Mouse (Mus musculus) spleen, adult 2 months (tissue): Measurements from ENCODE around the gene Anapc7. TPM values are rescaled to one million over a fixed set of nuclear protein-coding genes. Genes with fewer than 3 reads are reported as not detected.
"Not testable (repeated sequence)": the region's sequence is repeated elsewhere in the genome, so short reads cannot be mapped to it uniquely, and the experiment has no call there.

Experiments used
- DNase-seq, 2 experiments: peaks; one replicate each; pipeline versions ENCODE4 v3.0.0 to v3.0.0-alpha.2; 2012 to 2021; ENCODE audit warnings: low spot score in 2 of 2, low read depth in 1 of 2
- H3K27ac ChIP-seq: fragments of 200-500 bp; 2 replicates; pipeline ENCODE4 v1.5.1; 2012; ENCODE audit warnings: low read length, inconsistent platforms; ENCODE audit not compliant: insufficient read depth
- H3K27me3 ChIP-seq: fragments of 200-500 bp; 2 replicates; pipeline ENCODE4 v1.6.1; 2012; ENCODE audit warnings: mild to moderate bottlenecking, moderate library complexity, low read length, inconsistent platforms; ENCODE audit not compliant: control insufficient read depth, insufficient read depth
- H3K36me3 ChIP-seq: fragments of 200-500 bp; 2 replicates; pipeline ENCODE4 v1.6.1; 2012; ENCODE audit warnings: mild to moderate bottlenecking, low read length, inconsistent platforms; ENCODE audit not compliant: control insufficient read depth, insufficient read depth
- H3K4me1 ChIP-seq: fragments of 200-500 bp; 2 replicates; pipeline ENCODE4 v1.6.1; 2011; ENCODE audit warnings: inconsistent platforms; ENCODE audit not compliant: control insufficient read depth, insufficient read depth, insufficient read length
- H3K4me3 ChIP-seq: fragments of 200-500 bp; 2 replicates; pipeline ENCODE4 v1.5.1; 2011; ENCODE audit warnings: mild to moderate bottlenecking, inconsistent platforms; ENCODE audit not compliant: insufficient read depth, insufficient read length; ENCODE audit errors: extremely low read depth
- CTCF ChIP-seq: fragments of 200-500 bp; IDR thresholded peaks from 2 replicates; pipeline ENCODE4 v1.5.1; 2011; ENCODE audit warnings: mild to moderate bottlenecking, inconsistent platforms; ENCODE audit not compliant: insufficient read depth, insufficient read length, insufficient replicate concordance; ENCODE audit errors: extremely low read depth
- POLR2A ChIP-seq: fragments of 200-500 bp; IDR thresholded peaks from 2 replicates; pipeline ENCODE4 v1.6.1; 2011; ENCODE audit warnings: low read depth, low read length, inconsistent platforms
- WGBS: fragments of 180-500 bp; shearing (Covaris S2); methylation state at CpG from one replicate; pipeline ENCODE4 v1.1.7; 2018; 5-methylcytosine and 5-hydroxymethylcytosine counted together
- polyA plus RNA-seq: library from polyadenylated mRNA; depleted of rRNA; stranded (reverse); fragments of >200 nt; gene quantifications from 2 replicates; pipeline ENCODE4 v1.2.3, GENCODE M21; 2012

Anapc7 gene
- polyA plus RNA-seq, 1 experiment, result 18.0 TPM

DNA sequence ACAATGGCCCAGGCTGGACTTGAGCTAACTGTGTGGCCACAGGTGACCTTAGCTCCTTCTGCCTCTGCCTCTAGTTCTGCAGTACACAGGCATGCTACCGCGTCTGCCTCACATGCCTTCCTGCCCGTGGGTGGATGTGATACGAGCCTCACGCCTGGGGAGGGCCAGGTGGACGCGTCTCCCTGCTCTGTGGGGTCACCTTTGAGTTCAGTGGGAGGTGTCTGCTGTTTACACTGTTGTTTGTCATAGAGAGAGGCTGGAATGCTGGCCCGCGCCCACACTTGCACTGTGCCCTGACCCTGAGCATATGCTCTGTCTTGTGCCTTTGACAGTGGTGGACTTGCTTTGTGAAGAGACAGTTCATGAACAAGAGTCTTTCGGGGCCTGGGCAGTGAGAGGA lies 16.0 kb upstream of the Anapc7 start:
- Histone ChIP-seq H3K27me3 (no peaks in the 10 kb centered on the region), H3K4me3 (no peak overlapping the region), H3K4me1 (no peaks in the 10 kb centered on the region), H3K36me3 (peaks cover 52% of the 10 kb centered on the region), H3K27ac (no peak overlapping the region)
- WGBS, result 94% methylated on average over 10 of the region's 10 CpGs
- TF ChIP-seq POLR2A (no peak), CTCF (no peak)
- DNase-seq, result no peak

DNA sequence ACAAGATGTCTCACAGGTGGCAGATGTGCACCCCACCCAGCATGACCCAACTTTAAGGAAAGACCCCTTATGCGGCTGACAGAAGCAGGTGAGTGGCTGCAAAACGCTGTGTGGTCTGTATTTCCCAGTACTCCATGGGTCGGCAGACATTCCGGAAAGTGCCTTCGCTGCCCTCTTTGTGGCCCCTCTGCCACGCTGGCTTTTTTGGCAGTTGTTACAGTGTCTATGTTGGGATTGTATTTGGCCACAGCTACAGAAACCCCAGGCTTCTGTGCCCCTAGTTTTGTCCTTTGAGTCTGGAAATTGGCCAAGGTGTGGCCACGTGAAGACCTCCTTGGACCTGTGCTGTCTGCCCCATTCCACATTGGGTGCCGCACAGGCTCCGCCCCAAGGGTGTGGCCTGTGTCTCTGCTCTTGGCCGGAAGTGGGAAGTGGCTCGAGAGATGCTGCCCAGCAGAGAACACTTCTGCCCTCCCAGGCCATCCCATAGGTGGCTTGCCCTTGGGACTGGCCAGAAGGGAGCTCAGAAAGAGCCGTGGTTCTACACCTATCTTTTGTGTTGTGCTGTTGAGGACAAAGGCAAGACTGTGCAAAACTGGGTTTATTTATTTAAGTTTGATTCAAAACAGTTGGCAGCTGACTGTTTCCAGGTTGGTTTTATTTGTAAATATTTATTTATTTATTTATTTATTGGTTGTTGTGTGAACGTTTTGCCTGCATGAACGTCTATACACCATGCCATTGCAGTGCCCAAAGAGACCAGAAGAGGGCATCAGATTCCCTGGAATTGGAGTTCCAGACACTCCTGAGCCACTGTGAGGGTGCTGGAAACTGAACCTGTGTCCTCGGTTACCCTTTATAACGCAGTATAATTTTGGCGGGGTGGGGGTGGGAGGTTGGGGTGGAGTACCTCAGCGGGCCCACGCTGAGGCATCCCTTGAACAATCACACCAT lies 11.5 kb upstream of the Anapc7 start:
- Histone ChIP-seq H3K36me3 (peaks cover 23% of the 10 kb centered on the region), H3K27me3 (no peaks in the 10 kb centered on the region), H3K4me3 (no peak overlapping the region), H3K27ac (no peak overlapping the region), H3K4me1 (no peaks in the 10 kb centered on the region)
- TF ChIP-seq POLR2A (no peak), CTCF (no peak)
- DNase-seq, result no peak
- WGBS, result 93% methylated on average over 19 of the region's 19 CpGs

DNA sequence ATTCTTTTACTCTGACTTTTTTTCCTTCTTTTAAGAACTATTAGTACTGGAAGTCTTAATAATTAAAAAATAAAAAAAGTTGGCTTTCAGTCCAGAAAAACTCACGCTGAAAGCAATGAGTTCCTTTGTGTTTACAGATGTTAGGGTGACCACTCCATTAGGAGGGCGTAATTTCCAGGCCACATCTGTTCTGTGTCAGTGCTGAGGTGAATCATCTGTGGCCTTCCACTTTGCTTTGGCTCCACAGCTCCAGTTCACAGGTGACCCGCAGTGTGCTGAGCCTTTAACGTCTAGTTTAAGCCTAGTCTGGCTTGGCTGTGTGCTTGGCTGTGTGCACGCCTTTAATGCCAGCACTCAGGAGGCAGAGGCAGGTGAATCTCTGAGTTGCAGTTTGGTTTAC lies 9.6 kb upstream of the Anapc7 start:
- TF ChIP-seq POLR2A, result no peak
- no peak for TF ChIP-seq CTCF
- Histone ChIP-seq H3K4me3 (no peak overlapping the region), H3K27me3 (no peaks in the 10 kb centered on the region), H3K27ac (no peak overlapping the region), H3K36me3 (peaks cover 7% of the 10 kb centered on the region), H3K4me1 (no peaks in the 10 kb centered on the region)
- no peak for DNase-seq
- 87% methylated on average over 5 of the region's 5 CpGs for WGBS

DNA sequence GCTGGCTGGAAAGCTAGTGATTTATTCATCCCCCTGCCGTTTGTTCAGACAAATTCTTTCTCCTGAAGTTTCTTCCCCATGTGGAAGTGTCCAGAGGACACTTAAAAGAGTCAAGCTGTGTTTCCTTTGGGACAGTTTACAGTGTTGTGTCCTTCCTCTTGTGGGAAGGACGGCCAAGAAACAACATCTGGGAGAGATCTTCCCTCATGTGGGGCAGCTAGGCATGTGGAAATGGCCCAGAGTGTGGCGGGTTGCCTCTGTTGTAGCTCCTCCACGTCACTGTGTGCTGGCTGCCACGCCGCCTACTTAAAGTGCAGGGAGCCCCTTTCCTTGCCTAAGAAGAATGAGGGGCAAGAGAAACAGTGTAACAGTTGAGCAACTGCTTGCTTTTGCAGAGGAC lies 8.7 kb upstream of the Anapc7 start:
- 71% methylated on average over 6 of the region's 6 CpGs for WGBS
- DNase-seq, result no peak

DNA sequence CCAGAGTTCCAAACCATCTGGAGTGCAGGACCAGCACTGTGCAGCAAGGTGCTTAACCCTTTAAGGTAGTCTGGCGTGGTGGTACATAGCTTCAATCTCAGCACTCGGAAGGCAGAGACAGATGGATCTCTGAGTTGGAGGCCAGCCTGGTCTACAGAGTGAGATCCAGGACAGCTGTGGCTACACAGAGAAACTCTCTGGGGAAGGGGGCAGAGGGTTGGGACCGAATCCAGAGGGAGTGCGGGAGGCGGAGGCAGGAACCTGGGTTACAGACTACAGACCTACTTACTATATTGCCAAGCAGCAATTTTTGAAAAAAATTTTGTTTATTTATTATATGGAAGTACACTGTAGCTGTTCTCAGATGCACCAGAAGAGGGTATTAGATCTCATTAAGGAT lies 7.1 kb upstream of the Anapc7 start:
- TF ChIP-seq POLR2A (no peak), CTCF (no peak)
- Histone ChIP-seq H3K27ac (no peak overlapping the region), H3K36me3 (peaks cover 5% of the 10 kb centered on the region), H3K27me3 (no peaks in the 10 kb centered on the region), H3K4me1 (no peaks in the 10 kb centered on the region), H3K4me3 (no peak overlapping the region)
- DNase-seq, result no peak
- WGBS, result 92% methylated on average over 5 of the region's 5 CpGs

More for the DNA sequence above, 8.7 kb upstream of the Anapc7 start:
- H3K4me3 ChIP-seq, result no peak overlapping the region
- H3K27me3 ChIP-seq, result no peaks in the 10 kb centered on the region
- H3K4me1 ChIP-seq, result no peaks in the 10 kb centered on the region
- TF ChIP-seq CTCF, result no peak
- no peak for TF ChIP-seq POLR2A
- peaks cover 5% of the 10 kb centered on the region for H3K36me3 ChIP-seq
- H3K27ac ChIP-seq, result no peak overlapping the region

DNA sequence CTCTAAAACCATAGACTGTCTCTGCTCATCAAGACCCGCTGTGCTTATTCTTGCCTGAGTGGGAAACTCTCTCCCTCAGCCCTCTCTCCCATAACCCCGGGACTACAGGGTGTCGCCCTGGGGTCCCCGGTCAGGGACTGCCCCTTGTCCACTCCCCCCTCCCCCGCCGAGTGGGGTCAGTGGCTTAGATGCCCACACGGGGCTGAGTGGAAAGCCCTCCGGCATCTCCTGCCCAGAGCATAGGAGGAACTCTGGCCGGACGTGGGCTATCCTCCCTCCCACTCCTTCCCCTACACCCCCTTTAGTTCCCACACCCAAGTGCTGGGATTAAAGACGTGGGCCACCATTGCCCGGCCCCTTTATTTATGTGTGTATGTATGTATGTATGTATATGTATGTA lies 6.0 kb upstream of the Anapc7 start:
- H3K27ac ChIP-seq, result no peak overlapping the region
- WGBS, result 94% methylated on average over 12 of the region's 12 CpGs
- no peak overlapping the region for H3K4me3 ChIP-seq
- H3K27me3 ChIP-seq, result no peaks in the 10 kb centered on the region
- no peaks in the 10 kb centered on the region for H3K36me3 ChIP-seq
- TF ChIP-seq CTCF (no peak), POLR2A (no peak)
- DNase-seq, result no peak
- H3K4me1 ChIP-seq, result no peaks in the 10 kb centered on the region

DNA sequence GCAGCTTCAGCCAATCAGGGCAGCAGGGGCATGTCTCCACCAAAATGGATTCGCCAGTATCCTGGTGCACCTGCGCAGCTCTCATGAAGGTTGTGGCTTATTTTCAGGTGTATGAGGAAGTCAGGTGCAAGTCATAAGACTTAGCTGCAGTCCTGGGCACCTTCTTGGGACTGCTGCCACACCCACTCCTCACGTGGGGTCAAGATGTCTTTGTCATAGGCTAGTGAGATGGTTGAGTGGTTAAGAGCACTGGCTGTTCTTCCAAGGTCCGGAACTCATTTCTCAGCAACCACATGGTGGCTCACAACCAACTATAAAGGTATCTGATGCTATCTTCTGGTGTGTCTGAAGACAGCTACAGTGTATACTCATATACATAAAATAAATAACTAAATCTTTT lies 817 bp upstream of the Anapc7 start:
- not testable (repeated sequence) for H3K4me3 ChIP-seq, H3K36me3 ChIP-seq, H3K4me1 ChIP-seq, H3K27ac ChIP-seq, DNase-seq, H3K27me3 ChIP-seq
- WGBS, result 61% methylated on average over 4 of the region's 4 CpGs
